Mouse (Mus musculus): ENCODE measurements around the gene Tubg1. TPM values are rescaled to one million over a fixed set of nuclear protein-coding genes. Genes with fewer than 3 reads are reported as not detected.
A peak's percentile ranks its signal among the peaks of the same experiment; 100 is the strongest.

Gene Tubg1
- polyA plus RNA-seq, 1 experiment from 2014 or later, result 83.5 TPM

DNA sequence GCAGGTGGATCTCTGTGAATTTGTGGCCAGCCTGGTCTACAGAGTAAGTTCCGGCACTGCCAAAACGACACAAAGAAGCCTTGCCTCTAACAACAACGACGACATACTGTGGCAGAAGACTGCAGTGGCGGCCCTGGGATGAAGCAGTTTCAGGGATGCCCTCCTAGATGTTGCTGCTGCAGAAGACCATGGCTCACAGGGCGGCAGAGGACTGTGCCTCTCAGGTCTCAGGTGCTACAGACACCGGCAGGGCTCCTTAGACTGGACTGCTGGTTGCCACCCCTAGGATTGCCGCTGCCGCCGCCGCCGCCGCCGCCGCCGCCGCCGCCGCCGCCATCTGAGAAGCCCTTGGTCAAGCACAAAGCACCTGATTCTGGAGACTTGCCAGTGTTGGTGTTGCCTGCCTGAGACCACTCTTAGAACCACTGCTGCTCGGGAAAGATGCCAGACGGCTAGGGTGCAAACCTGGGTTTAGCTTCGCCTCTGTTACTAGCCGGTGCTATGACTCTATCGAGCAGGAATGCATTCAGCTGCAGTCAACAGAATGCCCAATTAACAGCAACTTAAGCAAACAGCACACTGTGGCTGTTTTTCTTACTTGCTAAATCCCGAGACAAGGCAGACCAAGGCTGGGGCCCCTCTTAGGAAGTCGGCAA lies 20.6 kb downstream of the Tubg1 start:
- WGBS (ENCODE audit: insufficient replicate concordance), result 28% methylated on average over 27 of the region's 27 CpGs
- no peaks in the 10 kb centered on the region for H3K9me3 ChIP-seq (replicated peaks; ENCODE audit: control insufficient read depth, low read length)
- H3K27ac ChIP-seq (ENCODE audit: low read depth, low read length), result no peak overlapping the region
- peak overlapping the region; percentile 69 for H3K4me2 ChIP-seq
- no peaks in the 10 kb centered on the region for H3K36me3 ChIP-seq (ENCODE audit: control insufficient read depth, insufficient read depth, low read length)
- ATAC-seq (replicated peaks; ENCODE audit: insufficient number of reproducible peaks, low FRiP score, low TSS enrichment), result 0 out of 2 replicates have a peak, but pooled peaks have one; percentile 22
- peaks cover 7% of the 10 kb centered on the region; the same call in 1 of the 2 replicates for H3K27me3 ChIP-seq (ENCODE audit: control insufficient read depth, insufficient read depth, low read length)
- H3K9ac ChIP-seq (ENCODE audit: low read depth, low read length), result peak overlapping the region; percentile 65
- H3K4me3 ChIP-seq (ENCODE audit: low read depth, low read length), result peak overlapping the region; percentile 36
- peaks cover 17% of the 10 kb centered on the region for H3K4me1 ChIP-seq (ENCODE audit: control insufficient read depth, insufficient read depth, low read length)

DNA sequence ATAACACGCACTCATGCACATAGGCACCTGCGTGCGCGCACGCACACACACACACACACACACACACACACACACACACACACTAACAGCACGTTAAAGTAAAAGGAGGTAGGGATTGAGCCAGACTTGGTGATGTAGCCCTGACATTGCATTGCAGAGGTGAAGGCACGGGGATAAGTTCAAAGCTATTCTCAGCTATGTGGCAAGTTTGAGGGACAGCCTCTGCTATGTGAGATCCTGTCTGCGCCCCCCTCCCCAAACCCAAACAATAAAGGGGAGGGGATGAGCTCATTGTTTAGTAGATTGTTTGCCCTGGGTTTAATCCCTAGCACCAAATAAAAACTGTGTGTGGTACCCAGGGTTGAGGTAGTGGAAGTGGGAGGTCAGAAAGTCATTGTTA lies 21.4 kb downstream of the Tubg1 start:
- 71% methylated on average over 8 of the region's 8 CpGs for WGBS (ENCODE audit: insufficient replicate concordance)
- no peak overlapping the region; the same call in 1 of the 2 replicates for H3K9ac ChIP-seq (ENCODE audit: low read depth, low read length)
- H3K4me1 ChIP-seq (ENCODE audit: control insufficient read depth, insufficient read depth, low read length), result peaks cover 17% of the 10 kb centered on the region
- no peak overlapping the region for H3K27ac ChIP-seq (ENCODE audit: low read depth, low read length)
- H3K36me3 ChIP-seq (ENCODE audit: control insufficient read depth, insufficient read depth, low read length), result no peaks in the 10 kb centered on the region
- H3K4me3 ChIP-seq (ENCODE audit: low read depth, low read length), result no peak overlapping the region
- no peaks in the 10 kb centered on the region for H3K9me3 ChIP-seq (replicated peaks; ENCODE audit: control insufficient read depth, low read length)
- no peak for ATAC-seq (replicated peaks; ENCODE audit: insufficient number of reproducible peaks, low FRiP score, low TSS enrichment)
- H3K4me2 ChIP-seq, result no peak overlapping the region
- peaks cover 7% of the 10 kb centered on the region; the same call in 1 of the 2 replicates for H3K27me3 ChIP-seq (ENCODE audit: control insufficient read depth, insufficient read depth, low read length)

DNA sequence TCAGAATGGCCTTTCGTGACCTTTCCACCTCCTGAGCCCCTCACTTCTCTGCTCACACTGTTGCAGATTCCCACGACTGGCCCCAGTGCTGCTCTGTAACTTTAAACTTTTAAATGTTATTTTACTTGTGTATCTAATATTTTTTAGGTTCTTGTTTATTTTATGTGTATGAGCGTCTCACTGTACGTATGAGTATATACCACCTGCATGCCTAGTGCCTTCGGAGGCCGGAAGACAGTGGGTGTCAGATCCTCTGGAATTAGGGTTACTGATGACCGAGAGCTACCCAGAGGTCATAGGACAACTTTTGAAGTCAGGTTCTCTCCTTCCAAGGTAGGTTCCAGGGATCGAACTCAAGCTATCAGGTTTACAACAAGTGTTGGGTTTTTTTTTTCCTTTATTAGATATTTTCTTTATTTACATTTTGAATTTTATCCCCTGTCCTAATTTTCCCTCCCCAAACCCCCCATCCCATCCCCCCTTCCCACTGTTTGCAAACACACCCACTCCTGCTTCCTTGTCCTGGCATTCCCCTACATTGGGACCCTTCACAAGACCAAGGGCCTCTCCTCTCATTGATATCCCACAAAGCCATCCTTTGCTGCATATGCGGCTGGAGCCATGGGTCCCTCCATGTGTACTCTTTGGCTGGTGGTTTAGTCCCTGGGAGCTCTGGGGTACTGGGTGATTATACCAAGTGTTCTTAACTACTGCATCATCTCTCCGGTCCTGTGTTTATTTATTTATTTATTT lies 22.7 kb downstream of the Tubg1 start:
- H3K9ac ChIP-seq (ENCODE audit: low read depth, low read length), result no peak overlapping the region
- H3K27me3 ChIP-seq (ENCODE audit: control insufficient read depth, insufficient read depth, low read length), result peaks cover 7% of the 10 kb centered on the region; the same call in 1 of the 2 replicates
- H3K4me2 ChIP-seq, result no peak overlapping the region
- WGBS (ENCODE audit: insufficient replicate concordance), result 80% methylated on average over 10 of the region's 10 CpGs
- H3K4me1 ChIP-seq (ENCODE audit: control insufficient read depth, insufficient read depth, low read length), result peaks cover 17% of the 10 kb centered on the region
- no peak for ATAC-seq (replicated peaks; ENCODE audit: insufficient number of reproducible peaks, low FRiP score, low TSS enrichment)
- H3K27ac ChIP-seq (ENCODE audit: low read depth, low read length), result no peak overlapping the region
- no peaks in the 10 kb centered on the region for H3K36me3 ChIP-seq (ENCODE audit: control insufficient read depth, insufficient read depth, low read length)
- H3K9me3 ChIP-seq (replicated peaks; ENCODE audit: control insufficient read depth, low read length), result no peaks in the 10 kb centered on the region
- H3K4me3 ChIP-seq (ENCODE audit: low read depth, low read length), result no peak overlapping the region

DNA sequence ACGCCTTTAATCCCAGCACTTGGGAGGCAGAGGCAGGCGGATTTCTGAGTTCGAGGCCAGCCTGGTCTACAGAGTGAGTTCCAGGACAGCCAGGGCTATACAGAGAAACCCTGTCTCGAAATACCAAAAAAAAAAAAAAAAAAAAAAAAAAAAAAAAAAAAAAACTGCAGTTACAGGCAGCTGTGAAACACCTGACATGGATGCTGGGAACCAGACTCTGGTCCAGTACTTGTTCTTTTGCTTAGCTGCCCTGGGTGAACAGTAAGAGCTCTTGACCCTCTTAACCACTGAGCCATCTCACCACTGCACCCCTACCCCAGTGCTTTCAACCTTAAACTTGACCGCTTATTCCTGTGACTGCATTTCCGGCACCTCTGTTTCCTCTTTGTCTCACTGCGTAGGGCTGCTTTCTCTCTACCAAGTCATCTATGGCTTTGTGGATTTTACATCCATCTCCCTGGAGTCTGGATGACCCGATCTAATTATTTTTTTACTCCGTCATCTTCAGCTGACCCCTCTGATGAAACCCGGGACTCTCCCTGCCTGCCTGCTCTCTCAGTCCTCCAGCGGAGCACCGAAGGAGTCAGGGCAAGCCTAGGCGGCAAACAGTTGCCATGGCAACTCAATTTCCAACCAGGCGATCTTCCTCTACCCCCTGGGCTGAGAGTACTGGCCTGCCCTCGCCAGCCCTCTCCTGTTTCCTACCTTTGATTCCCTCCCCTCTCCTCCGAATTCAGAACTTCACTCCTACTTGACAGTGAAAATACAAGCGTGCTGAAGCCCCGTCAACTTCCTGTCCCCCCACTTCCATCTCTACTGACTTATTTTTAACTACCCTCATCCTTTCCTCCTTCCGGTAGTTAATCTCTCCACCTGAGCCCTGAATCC lies 23.8 kb downstream of the Tubg1 start:
- Histone ChIP-seq H3K9ac (ENCODE audit: low read depth, low read length) (peak overlapping the region; percentile 62), H3K4me3 (ENCODE audit: low read depth, low read length) (peak overlapping the region; percentile 31), H3K4me2 (peak overlapping the region; percentile 66), H3K9me3 (replicated peaks; ENCODE audit: control insufficient read depth, low read length) (no peaks in the 10 kb centered on the region), H3K36me3 (ENCODE audit: control insufficient read depth, insufficient read depth, low read length) (no peaks in the 10 kb centered on the region), H3K27me3 (ENCODE audit: control insufficient read depth, insufficient read depth, low read length) (peaks cover 7% of the 10 kb centered on the region; the same call in 1 of the 2 replicates), H3K4me1 (ENCODE audit: control insufficient read depth, insufficient read depth, low read length) (peaks cover 15% of the 10 kb centered on the region), H3K27ac (ENCODE audit: low read depth, low read length) (no peak overlapping the region)
- 0 out of 2 replicates have a peak, but pooled peaks have one; percentile 31 for ATAC-seq (replicated peaks; ENCODE audit: insufficient number of reproducible peaks, low FRiP score, low TSS enrichment)
- WGBS (ENCODE audit: insufficient replicate concordance), result 22% methylated on average over 18 of the region's 19 CpGs

DNA sequence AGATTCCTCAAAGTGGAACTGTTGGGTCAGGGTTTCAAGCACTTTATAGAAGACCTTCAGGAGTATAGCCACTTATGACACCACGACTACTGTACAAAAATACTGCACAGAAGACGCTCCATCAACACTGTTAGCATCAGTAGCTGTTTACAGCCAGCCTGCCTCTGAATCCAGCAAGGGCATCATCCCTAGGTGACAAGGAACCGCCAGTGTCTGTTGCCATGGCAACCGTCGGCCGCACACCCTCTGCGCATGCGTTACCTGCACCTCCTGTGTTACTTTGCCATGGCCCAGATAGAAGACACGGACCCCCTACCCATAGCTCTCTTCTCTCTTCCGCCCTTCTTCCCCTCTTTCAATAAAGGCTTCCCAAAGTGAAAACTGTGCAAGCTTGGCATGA lies 26.6 kb downstream of the Tubg1 start:
- Histone ChIP-seq H3K9ac (ENCODE audit: low read depth, low read length) (no peak overlapping the region), H3K36me3 (ENCODE audit: control insufficient read depth, insufficient read depth, low read length) (no peaks in the 10 kb centered on the region), H3K27me3 (ENCODE audit: control insufficient read depth, insufficient read depth, low read length) (no peaks in the 10 kb centered on the region), H3K4me1 (ENCODE audit: control insufficient read depth, insufficient read depth, low read length) (peaks cover 13% of the 10 kb centered on the region), H3K4me2 (no peak overlapping the region), H3K9me3 (replicated peaks; ENCODE audit: control insufficient read depth, low read length) (no peaks in the 10 kb centered on the region), H3K4me3 (ENCODE audit: low read depth, low read length) (no peak overlapping the region), H3K27ac (ENCODE audit: low read depth, low read length) (no peak overlapping the region)
- 22% methylated on average over 10 of the region's 10 CpGs for WGBS (ENCODE audit: insufficient replicate concordance)
- ATAC-seq (replicated peaks; ENCODE audit: insufficient number of reproducible peaks, low FRiP score, low TSS enrichment), result no peak

DNA sequence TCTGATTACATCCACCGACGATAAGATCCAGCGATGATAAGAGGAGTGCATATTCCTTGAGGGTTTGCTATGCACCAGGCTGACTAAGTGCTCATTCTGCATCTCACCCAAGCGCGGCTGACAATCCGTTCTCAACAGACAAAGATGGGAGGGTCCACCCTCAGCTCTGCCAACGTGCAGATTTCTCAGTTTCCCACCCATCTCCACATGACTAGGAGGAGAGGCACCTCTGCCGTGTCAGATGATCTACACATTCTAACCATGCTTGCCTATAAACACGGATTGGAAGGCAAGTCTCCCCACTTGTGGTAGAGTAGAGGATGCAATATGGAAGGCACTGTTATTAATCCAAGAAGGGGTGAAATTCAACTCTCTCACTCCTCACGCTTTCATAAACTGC lies 29.0 kb downstream of the Tubg1 start:
- H3K27ac ChIP-seq (ENCODE audit: low read depth, low read length), result no peak overlapping the region

DNA sequence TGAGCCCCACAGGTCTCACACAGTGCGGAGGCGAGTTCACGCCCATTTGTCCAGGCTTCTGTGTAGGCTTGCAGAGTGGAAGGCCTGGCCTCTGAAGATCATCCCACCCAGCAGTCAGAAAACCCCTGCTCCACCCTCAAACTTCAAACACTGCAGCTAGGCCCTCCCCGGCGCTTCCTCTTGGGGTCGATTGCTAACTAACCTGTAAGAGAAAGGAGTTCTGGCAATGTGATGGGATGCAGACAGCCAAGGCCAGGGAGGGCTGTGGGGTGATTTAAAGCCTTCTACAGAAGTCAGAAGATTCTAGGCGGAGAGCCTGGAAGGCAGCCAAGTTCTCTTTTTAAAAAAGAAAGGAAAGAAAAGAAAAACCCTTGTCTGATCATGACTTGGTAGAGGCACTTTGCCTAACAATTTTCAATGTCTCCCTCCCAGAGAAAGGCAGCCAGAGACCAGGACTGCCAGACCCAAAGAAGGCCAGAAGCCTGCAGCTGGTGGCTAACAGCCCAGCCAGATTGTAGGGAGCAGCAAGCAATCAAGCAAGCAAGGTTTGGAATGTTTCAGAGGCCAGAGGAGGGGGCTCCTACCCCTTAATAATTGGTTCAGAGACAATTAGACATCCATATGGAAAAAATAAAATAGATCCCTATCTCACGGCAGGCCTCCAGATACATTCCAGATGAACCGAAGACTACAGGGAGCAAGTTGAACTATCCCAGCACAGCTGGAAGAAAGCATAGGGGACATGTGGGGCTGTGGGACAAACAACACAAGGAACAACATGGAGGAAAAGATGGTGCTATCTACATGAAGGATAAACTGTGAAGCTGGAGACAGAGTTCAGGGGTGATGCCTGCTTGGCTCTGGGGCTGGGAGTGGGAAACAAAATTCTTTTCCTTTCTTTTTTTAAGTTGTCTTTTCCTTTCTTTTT lies 29.7 kb downstream of the Tubg1 start:
- Histone ChIP-seq H3K27ac (ENCODE audit: low read depth, low read length) (no peak overlapping the region; the same call in 1 of the 2 replicates), H3K9ac (ENCODE audit: low read depth, low read length) (0 out of 2 replicates have a peak overlapping the region, but pooled peaks have one; percentile 28), H3K36me3 (ENCODE audit: control insufficient read depth, insufficient read depth, low read length) (no peaks in the 10 kb centered on the region), H3K4me2 (no peak overlapping the region), H3K4me3 (ENCODE audit: low read depth, low read length) (no peak overlapping the region), H3K9me3 (replicated peaks; ENCODE audit: control insufficient read depth, low read length) (no peaks in the 10 kb centered on the region), H3K4me1 (ENCODE audit: control insufficient read depth, insufficient read depth, low read length) (peaks cover 7% of the 10 kb centered on the region), H3K27me3 (ENCODE audit: control insufficient read depth, insufficient read depth, low read length) (no peaks in the 10 kb centered on the region)
- WGBS (ENCODE audit: insufficient replicate concordance), result 52% methylated on average over 9 of the region's 9 CpGs
- ATAC-seq (replicated peaks; ENCODE audit: insufficient number of reproducible peaks, low FRiP score, low TSS enrichment), result no peak

More for the DNA sequence above, 29.0 kb downstream of the Tubg1 start:
- Histone ChIP-seq H3K4me2 (no peak overlapping the region), H3K27me3 (ENCODE audit: control insufficient read depth, insufficient read depth, low read length) (no peaks in the 10 kb centered on the region), H3K4me1 (ENCODE audit: control insufficient read depth, insufficient read depth, low read length) (peaks cover 9% of the 10 kb centered on the region), H3K36me3 (ENCODE audit: control insufficient read depth, insufficient read depth, low read length) (no peaks in the 10 kb centered on the region), H3K4me3 (ENCODE audit: low read depth, low read length) (no peak overlapping the region), H3K9ac (ENCODE audit: low read depth, low read length) (no peak overlapping the region), H3K9me3 (replicated peaks; ENCODE audit: control insufficient read depth, low read length) (no peaks in the 10 kb centered on the region)
- whole genome bisulfite sequencing (ENCODE audit: insufficient replicate concordance), result 67% methylated on average over 10 of the region's 10 CpGs
- ATAC-seq (replicated peaks; ENCODE audit: insufficient number of reproducible peaks, low FRiP score, low TSS enrichment), result no peak

Data from heart, embryonic 11.5 days (tissue).